Mouse (Mus musculus) CD4-positive, CD25-positive, alpha-beta regulatory T cell, adult 4 months (primary cell): Measurements from ENCODE around the gene Ptpn1. TPM values are rescaled to one million over a fixed set of nuclear protein-coding genes. Genes with fewer than 3 reads are reported as not detected.

Experiments used
- ATAC-seq: one replicate; pipeline ENCODE4 v1.8.0; 2017
- polyA plus RNA-seq, 2 experiments: library from polyadenylated mRNA; unstranded; fragments of 100-300 nt; shearing (Covaris generic); gene quantifications; one replicate each; pipeline ENCODE4 v1.2.1; 2017

Gene Ptpn1
- polyA plus RNA-seq, 2 experiments from 2014 or later, result 99.2 to 126 TPM

DNA sequence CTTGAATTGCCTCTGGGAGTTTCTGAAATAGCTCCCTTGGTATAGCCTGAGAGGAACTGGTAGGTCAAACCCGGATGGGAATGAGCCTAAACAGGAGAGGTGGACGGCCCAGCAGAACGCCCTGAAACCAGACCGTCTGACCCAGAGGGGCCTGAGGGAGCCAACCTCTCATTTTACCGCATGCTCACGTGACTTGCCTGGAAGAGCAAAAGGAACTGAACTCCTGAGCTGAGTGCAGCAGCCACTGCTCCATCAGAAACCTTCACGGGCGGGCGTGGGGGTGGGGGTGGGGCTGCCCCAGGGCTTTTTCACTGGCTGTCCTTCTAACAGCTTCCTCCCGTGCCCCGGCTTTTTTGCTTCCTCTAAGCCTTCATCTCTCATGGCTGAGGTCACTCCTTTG lies 79.0 kb downstream of the Ptpn1 start:
- no peak for ATAC-seq

DNA sequence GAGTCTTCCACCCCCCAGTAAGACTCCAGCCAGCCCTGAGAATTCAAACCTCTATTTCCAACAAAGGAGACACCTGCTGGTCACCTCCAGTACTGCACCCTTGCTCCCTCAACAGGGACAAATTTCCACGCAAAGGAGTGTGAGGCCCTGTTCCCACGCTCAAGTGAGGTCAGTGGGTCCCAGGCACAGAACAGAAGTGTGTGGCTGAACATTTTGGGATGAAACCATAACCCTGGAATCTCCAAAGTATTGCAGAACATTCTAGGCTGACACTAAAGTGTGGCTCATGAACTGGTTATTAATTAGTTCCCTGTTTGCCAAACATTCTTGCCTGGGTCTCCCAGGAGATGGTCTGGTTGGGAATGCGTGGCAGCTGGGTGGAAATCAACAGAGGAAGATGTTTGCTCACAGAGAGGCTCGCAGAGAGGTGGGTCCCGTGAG lies 85.1 kb downstream of the Ptpn1 start:
- no peak for ATAC-seq

DNA sequence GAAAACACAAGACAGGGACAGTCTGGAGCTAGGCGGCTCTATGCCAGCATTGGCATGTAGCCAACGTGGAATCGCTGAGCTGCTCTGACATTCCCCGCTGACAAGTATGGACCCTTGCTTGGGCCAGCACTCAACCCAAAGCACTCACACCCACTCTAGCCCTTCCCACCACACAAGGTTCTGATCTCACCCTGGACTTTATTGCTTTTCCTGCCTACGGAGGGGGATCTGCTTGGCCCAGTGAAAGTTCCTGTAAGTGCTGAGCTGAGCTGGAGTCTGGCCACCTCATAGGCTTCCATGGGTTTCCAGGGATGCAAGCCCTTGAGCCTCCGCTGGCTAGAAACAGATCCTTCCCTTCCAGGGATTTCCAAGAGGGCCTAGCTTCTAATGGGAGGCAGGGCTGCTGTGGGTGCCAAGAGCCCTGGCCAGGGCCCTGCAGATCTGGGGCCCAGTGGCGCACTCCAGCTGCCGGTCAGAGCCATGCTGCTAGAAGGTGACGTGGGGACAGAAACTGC lies 87.4 kb downstream of the Ptpn1 start:
- no peak for ATAC-seq

DNA sequence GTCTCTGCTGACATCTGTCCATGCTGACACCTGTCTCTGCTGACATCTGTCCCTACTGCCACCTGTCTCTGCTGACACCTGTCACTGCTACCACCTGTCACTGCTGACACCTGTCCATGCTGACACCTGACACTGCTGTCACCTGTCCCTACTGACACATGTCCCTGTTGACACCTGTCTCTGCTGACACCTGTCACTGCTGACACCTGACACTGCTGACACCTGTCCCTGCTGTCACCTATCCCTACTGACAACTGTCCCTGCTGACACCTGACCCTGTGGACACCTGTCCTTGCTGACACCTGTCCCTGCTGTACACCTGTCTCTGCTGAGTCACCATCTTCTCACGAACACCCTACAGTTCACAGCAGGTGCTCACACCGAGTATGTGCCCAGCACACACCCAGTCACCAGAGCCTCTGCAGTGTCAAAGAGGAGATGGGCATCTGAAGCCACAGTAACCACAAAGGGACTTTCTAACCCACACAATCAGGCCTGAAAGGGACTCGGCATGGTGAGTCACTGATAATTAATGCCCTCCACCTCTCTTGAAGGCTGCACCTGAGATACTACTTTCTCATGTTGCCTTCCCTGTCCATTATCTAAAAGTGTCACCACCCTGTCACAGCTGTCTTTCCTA lies 92.0 kb downstream of the Ptpn1 start:
- ATAC-seq, result no peak

DNA sequence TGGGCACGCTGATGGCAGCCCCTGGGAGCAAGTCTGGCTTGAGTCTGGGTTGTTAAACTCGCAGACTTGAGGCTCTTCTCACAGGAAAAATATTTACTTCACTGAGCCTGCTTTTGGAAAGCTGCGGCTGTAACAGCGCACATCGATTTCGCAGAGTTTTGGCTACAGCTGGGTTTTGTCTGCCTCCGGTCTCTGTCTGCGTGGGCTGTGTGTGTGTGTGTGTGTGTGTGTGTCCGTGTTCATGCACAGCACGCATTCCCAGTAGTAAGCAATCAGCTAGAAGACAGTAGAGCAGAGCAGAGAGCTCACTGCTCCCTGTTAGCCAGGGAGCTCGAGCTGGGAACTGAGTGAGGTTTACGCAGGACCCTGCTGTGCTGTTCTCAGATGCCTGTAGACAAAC lies 93.3 kb downstream of the Ptpn1 start:
- ATAC-seq, result no peak

DNA sequence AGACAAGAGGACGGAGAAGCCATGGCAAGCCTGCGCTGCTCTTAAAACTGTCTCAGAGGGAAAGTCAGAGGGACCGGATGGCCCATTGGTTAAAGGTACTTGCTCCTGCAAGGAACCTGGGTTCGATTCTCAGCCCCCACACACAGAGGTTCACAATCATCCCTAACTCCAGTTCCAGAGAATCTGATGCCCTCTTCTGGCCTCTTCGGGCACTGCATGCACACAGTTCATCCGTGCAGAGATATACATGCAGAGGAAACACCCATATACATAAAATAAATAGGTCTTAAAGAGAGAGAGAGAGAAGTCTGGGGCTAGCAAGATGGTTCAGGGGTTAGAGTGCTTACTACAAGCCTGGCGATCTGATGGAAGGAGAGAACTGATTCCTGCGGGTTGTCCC lies 94.0 kb downstream of the Ptpn1 start:
- no peak for ATAC-seq

DNA sequence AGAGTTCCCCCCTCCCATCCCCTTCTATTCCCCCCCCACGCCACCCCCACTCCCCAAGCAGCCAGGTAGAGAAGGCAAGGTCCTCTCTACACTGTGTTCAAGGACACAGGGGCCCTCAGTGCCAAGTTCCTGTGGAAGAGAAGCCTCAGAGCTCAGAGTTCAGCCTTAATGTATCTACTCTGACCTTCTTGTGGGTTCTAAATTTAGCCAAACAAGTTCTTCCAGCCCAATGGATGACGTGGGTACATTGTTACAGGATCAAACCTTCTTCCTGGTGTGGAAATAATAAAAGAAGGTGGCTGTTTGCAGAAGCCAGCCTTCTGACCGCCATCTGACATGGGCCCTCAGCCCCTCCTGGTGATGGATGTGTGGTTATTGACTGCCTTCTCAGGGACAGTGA lies 94.6 kb downstream of the Ptpn1 start:
- ATAC-seq, result no peak

DNA sequence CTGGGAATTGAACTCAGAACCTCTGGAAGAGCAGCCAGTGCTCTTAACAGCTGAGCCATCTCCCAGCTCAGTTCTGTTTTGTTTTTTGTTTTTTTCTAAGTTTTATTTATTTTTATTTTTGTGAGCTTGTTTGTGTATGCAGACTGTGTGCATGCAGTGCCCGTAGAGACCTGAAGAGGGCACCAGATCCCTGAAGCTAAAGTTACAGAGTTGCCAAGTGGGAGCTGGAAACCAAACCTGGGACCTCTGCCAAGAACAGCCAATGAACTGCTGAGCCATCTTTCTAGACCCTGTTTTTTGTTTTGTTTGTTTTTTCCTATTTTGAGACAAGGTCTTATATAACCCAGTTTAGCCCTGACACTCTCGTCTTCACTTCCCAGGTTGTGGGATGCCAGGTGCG lies 96.5 kb downstream of the Ptpn1 start:
- ATAC-seq, result no peak

Other genes with a start within 250 kb of the Ptpn1 start
- 1 to 10 TPM in 1 of 2 experiments, under 1 TPM in 1; 0.70 to 2.7 TPM for gene Cebpb, start 243.1 kb upstream of the Ptpn1 start, polyA plus RNA-seq
- gene Tmem189, start 242.2 kb upstream of the Ptpn1 start, polyA plus RNA-seq, result 10 to 100 TPM; 12.2 to 16.0 TPM
- under 1 TPM; 0.17 to 0.63 TPM for gene Ripor3, start 78.6 kb downstream of the Ptpn1 start, polyA plus RNA-seq
- 1 to 10 TPM in 1 of 2 experiments, under 1 TPM in 1; 0.23 to 1.2 TPM for gene Pard6b, start 148.9 kb downstream of the Ptpn1 start, polyA plus RNA-seq